Mouse (Mus musculus): ENCODE results near the gene Cc2d2b.

DNA sequence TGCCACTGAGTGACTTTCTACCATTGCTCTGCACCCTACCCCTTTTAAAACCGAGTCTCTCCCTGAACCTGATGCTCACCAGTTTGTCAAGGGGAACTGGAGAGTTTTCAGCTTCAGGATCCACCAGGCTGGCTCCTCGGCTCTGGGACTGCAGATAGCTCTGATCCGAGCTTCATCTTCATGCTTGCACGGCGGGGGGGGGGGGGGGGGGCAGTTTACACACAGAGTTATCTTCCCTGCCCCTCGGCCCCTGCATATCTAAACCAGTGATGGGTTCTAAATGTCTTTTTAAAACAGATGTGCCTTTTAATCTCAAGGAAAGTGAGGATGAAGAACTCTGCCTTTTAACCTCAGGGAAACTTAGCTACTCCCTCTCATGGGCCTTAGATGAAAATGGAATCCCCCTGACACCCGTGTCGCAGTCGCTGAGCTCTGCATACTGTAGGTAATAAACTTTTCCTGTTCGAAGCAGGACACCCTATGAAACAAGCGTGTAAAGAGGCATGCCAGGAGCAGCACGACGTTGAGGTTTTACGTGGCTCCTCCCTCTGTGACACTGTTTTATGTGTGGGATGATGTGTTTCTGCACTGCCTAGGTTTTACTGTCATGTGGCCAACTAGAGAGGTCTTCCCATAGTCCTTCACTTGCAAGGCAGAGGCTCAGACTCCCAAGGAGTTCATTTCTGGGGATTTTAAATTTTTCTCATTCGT is 39.6 kb downstream of the Cc2d2b start:
- TF ChIP-seq CTCF (IDR thresholded peaks at IDR 0.05; ENCODE audit: control insufficient read depth, insufficient read depth, insufficient read length) (no peak), MAX (IDR thresholded peaks at IDR 0.05) (no peak), FOSL1 (IDR thresholded peaks at IDR 0.05; ENCODE audit: insufficient read depth, low read length, poor library complexity, severe bottlenecking) (no peak), MYOD1 (IDR thresholded peaks at IDR 0.05; ENCODE audit: control insufficient read depth, insufficient read length, low read depth) (no peak), USF1 (IDR thresholded peaks at IDR 0.05; ENCODE audit: low read depth) (no peak)
